Mouse (Mus musculus) liver, embryonic 14.5 days (tissue): ENCODE measurements around the gene Npr2. TPM values are rescaled to one million over a fixed set of nuclear protein-coding genes. Genes with fewer than 3 reads are reported as not detected.
"Not testable (repeated sequence)": the region's sequence is repeated elsewhere in the genome, so short reads cannot be mapped to it uniquely, and the experiment has no call there.

ENCODE experiments used
- ATAC-seq: fragments of 200-750 bp; cut with Nextera tagmentation; 2 replicates; pipeline ENCODE4 v1.8.0; 2017; ENCODE audit warnings: moderate number of reproducible peaks, mild to moderate bottlenecking, moderate library complexity; ENCODE audit not compliant: insufficient read depth
- DNase-seq, 3 experiments: peaks; one replicate each; pipeline ENCODE4 v3.0.0-alpha.2; 2012 to 2013; ENCODE audit warnings: low read depth in 3 of 3, low spot score in 3 of 3
- H3K27ac ChIP-seq: fragments of 300-500 bp; sonication (generic); 2 replicates; pipeline ENCODE4 v1.5.1; 2014; ENCODE audit warnings: moderate library complexity, mild to moderate bottlenecking, control low read depth, inconsistent platforms
- H3K27me3 ChIP-seq: fragments of 300-500 bp; sonication (generic); 2 replicates; pipeline ENCODE4 v1.6.1; 2014; ENCODE audit warnings: mild to moderate bottlenecking, low read length, moderate library complexity; ENCODE audit not compliant: control insufficient read depth, insufficient read depth
- H3K36me3 ChIP-seq: fragments of 300-500 bp; sonication (generic); replicated peaks from 2 replicates; pipeline ENCODE4 v1.6.1; 2014; ENCODE audit warnings: low read depth; ENCODE audit not compliant: control insufficient read depth, insufficient read depth
- H3K4me1 ChIP-seq, 2 experiments: fragments of 200-500 bp in 1 of 2; fragments of 300-500 bp in 1 of 2; sonication (generic) in 1 of 2; replicated peaks; 2 replicates each; pipeline ENCODE4 v1.6.1; 2012 to 2014; ENCODE audit warnings: antibody characterized with exemption in 1 of 2, inconsistent platforms in 1 of 2, low read length in 1 of 2; ENCODE audit not compliant: control insufficient read depth in 2 of 2, insufficient read depth in 2 of 2
- H3K4me2 ChIP-seq: fragments of 300-500 bp; sonication (generic); 2 replicates; pipeline ENCODE4 v1.6.1; 2014; ENCODE audit warnings: low read depth, mild to moderate bottlenecking, control low read depth, moderate library complexity
- H3K4me3 ChIP-seq, 2 experiments: fragments of 200-500 bp in 1 of 2; fragments of 300-500 bp in 1 of 2; sonication (generic) in 1 of 2; 2 replicates each; pipeline ENCODE4 v1.5.1; 2012 to 2014; ENCODE audit warnings: low read depth in 2 of 2, low read length in 2 of 2, mild to moderate bottlenecking in 2 of 2, control low read depth in 1 of 2, inconsistent platforms in 1 of 2, moderate library complexity in 1 of 2; ENCODE audit not compliant: insufficient read depth in 1 of 2
- H3K9ac ChIP-seq: fragments of 300-500 bp; sonication (generic); replicated peaks from 2 replicates; pipeline ENCODE4 v1.6.1; 2014; ENCODE audit warnings: mild to moderate bottlenecking, control low read depth, moderate library complexity
- H3K9me3 ChIP-seq: fragments of 300-500 bp; sonication (generic); 2 replicates; pipeline ENCODE4 v1.6.1; 2016; ENCODE audit warnings: low read length, mixed read lengths; ENCODE audit not compliant: control insufficient read depth
- CTCF ChIP-seq: IDR thresholded peaks from 2 replicates; pipeline ENCODE4 v1.5.1; 2016; ENCODE audit warnings: antibody characterized with exemption, low read depth, control low read depth
- EP300 ChIP-seq: IDR thresholded peaks from 2 replicates; pipeline ENCODE4 v1.6.1; 2016; ENCODE audit warnings: antibody characterized with exemption, low read depth
- WGBS: fragments of 180-500 bp; shearing (Covaris S2); extraction: QIAGEN DNeasy Blood & Tissue Kit; methylation state at CpG from one replicate; pipeline ENCODE4 v1.1.7; 2014; ENCODE audit not compliant: insufficient replicate concordance; 5-methylcytosine and 5-hydroxymethylcytosine counted together
- polyA plus RNA-seq, 2 experiments: library from polyadenylated mRNA; depleted of rRNA in 1 of 2; stranded (reverse) in 1 of 2; unstranded in 1 of 2; fragments of >200 nt; fragmentation: Nextera tagmentation in 1 of 2; extraction: Ambion mirVana in 1 of 2; gene quantifications; 2 replicates each; pipeline versions ENCODE4 v1.2.1 to v1.2.3; 2012 to 2014

Npr2 gene
- polyA plus RNA-seq, 2 experiments = 0.72 to 1.7 TPM

DNA sequence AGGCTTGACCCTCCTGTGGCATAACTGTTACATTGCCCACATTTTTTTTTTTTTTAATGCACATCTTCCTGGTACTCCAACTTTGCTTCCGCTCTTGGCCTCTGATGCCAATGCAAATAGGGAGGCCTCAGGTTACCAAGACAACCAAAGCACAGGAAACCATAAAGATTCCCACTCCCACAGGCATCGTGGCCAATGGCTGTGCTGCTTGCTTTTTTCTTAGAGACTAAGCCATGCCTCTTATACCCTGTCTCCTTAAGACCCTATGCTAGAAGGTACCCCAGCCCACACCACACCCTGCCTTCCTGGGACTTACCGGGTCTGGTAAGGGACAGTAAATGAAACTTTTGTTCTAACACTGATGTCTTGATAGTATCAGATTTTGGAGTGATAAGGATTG is 38.3 kb upstream of the Npr2 start:
- Histone ChIP-seq H3K9me3 (no peaks in the 10 kb centered on the region), H3K4me1 (peaks cover 19 to 20% of the 10 kb centered on the region in 2 experiments), H3K36me3 (no peaks in the 10 kb centered on the region), H3K9ac (no peak overlapping the region), H3K4me2 (no peak overlapping the region), H3K27ac (no peak overlapping the region), H3K27me3 (no peaks in the 10 kb centered on the region), H3K4me3 (no peak overlapping the region)
- ATAC-seq (no peak), DNase-seq (no peak)
- WGBS = 48% methylated on average over 3 of the region's 3 CpGs
- TF ChIP-seq EP300 = no peak
- TF ChIP-seq CTCF = no peak

DNA sequence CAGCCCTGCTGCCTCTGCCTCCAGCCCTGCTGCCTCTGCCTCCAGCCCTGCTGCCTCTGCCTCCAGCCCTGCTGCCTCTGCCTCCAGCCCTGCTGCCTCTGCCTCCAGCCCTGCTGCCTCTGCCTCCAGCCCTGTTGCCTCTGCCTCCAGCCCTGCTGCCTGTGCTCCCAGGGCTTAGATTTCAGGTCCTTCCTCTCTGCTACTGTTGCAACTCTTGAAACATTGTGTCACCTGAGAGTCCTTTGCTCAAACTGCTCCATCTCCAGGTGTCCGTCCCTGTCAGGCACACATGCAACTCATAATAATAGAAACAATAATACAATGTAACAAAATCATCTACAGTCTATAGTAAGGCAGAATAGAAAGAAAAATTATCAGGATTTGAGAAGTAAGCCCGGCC is 35.1 kb upstream of the Npr2 start:
- not testable (repeated sequence) for H3K9me3 ChIP-seq, H3K9ac ChIP-seq, H3K27ac ChIP-seq, H3K4me2 ChIP-seq, H3K4me3 ChIP-seq, DNase-seq, H3K27me3 ChIP-seq, H3K36me3 ChIP-seq, ATAC-seq
- 80% methylated on average over 2 of the region's 2 CpGs for WGBS
- H3K4me1 ChIP-seq = peaks cover 37% of the 10 kb centered on the region in 2 experiments

DNA sequence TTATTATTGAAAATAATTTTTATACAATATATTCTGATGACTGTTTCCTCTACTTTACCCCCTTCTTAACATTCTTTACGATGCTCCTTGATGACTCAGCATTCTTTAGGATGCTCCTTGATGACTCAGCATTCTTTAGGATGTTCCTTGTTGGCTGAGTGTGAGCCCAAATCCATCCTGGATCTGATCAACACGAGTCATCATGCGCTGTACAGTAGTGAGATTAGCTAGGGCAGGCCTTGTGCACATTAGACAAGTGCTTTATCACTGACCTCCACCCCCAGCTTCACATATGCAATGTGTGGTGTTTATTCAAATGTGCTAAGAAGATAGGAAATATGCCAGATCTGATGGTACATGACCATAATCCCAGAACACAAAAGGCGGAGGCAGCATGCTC is 33.5 kb upstream of the Npr2 start:
- peak; percentile 77 to 85 (median 81) for DNase-seq
- TF ChIP-seq CTCF = no peak
- peak; percentile 97 for TF ChIP-seq EP300
- Histone ChIP-seq H3K4me3 (no peak overlapping the region), H3K36me3 (no peaks in the 10 kb centered on the region), H3K4me1 (peaks cover 37% of the 10 kb centered on the region in 2 experiments), H3K27me3 (no peaks in the 10 kb centered on the region), H3K9ac (no peak overlapping the region; the same call in 1 of the 2 replicates), H3K9me3 (no peaks in the 10 kb centered on the region), H3K27ac (peak overlapping the region; percentile 96), H3K4me2 (peak overlapping the region; percentile 50)
- ATAC-seq = peak; percentile 97
- 18% methylated on average over 4 of the region's 4 CpGs for WGBS

DNA sequence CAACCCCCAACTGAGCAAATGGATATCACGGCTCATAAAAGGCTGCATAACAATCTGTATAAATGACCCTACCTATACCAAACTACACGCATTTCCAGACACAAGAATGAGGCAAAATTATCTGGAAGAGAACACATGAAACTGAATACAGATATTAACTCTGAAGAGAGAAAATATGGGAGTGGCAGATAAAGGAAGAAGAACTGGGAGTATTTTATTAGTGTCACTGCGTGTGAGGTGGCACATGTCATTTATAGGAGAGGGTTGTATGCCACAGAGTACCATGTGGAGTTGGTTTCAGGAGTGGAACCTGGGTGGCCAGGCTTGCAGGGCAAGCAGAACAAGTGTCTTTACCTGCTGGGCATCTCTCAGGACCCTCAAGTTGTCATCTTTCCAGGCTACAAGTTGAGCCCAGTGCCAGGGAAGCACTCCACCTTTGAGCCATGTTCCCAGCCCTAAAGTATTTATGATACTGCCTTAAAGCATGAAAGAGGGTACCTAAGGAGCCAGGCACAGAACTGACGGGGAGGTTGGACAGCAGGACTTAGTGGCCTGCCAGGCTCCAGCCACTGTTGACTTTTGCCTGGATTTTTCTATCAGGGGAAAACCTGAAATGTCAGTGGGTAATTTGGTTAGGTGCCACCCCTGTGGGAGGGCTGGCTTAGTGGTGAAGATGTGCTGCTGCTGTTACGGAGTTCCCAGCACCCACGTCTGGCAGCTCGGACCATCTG is 32.9 kb upstream of the Npr2 start:
- H3K9ac ChIP-seq = peak overlapping the region; percentile 59

DNA sequence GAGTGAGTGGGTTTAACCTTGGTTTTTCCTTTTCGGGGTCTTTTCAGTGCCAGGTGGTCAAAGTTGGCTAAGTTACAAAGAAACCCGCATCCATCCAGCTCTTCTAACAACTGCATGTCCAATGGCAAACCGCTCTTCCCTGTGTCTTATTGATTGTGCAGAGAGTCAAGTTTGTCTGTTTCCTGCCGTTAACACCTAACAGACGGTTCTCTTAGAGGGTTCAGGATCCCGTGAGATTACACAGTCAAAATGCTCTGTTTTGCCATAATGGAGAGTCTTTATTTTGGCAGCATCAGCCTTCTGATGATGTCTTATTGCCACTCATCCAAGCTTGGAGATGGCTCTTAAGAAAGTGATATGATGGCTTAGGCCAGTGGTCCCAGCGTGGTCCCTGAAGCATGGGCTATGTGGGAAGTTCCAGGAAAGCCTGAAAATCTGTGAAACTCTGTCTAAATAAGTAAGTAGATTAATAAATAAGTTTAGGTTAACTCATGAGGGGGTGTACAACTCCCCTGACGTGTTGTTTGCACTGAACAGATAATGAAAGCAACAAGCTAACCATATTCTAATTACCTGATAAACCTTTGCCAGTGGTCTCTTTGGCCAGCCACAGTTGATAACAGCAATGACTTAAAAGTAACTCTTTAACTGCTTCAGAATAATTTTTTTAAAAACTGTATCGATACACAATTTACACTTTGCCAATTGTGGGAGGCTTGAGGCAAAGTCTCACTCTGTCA is 31.4 kb upstream of the Npr2 start:
- Histone ChIP-seq H3K9me3 (no peaks in the 10 kb centered on the region), H3K4me2 (peak overlapping the region; percentile 55), H3K27ac (peak overlapping the region; percentile 36), H3K4me1 (peaks cover 54 to 56% of the 10 kb centered on the region in 2 experiments), H3K4me3 (no peak overlapping the region), H3K27me3 (no peaks in the 10 kb centered on the region), H3K9ac (peak overlapping the region; percentile 38), H3K36me3 (no peaks in the 10 kb centered on the region)
- WGBS = 33% methylated on average over 9 of the region's 9 CpGs
- ATAC-seq (no peak), DNase-seq (peak in 1 of 3 experiments; percentile 35)
- peak; percentile 44; the same call in 1 of the 2 replicates for TF ChIP-seq EP300
- TF ChIP-seq CTCF = no peak

More for the DNA sequence above, 32.9 kb upstream of the Npr2 start:
- Histone ChIP-seq H3K27ac (peak overlapping the region; percentile 96), H3K4me2 (peak overlapping the region; percentile 50), H3K4me3 (no peak overlapping the region), H3K27me3 (no peaks in the 10 kb centered on the region), H3K9me3 (no peaks in the 10 kb centered on the region), H3K36me3 (no peaks in the 10 kb centered on the region), H3K4me1 (peaks cover 40 to 42% of the 10 kb centered on the region in 2 experiments)
- WGBS = 41% methylated on average over 7 of the region's 7 CpGs
- ATAC-seq (peak; percentile 77), DNase-seq (peak in 2 of 3 experiments; percentile 41 to 61)
- peak; percentile 18; the same call in 1 of the 2 replicates for TF ChIP-seq EP300
- TF ChIP-seq CTCF = no peak
